Mouse (Mus musculus) kidney, adult 2 months (tissue): Measurements from ENCODE around the gene Laptm5.

Source experiments
- CTCF ChIP-seq: fragments of 200-500 bp; conservative IDR thresholded peaks from 2 replicates; pipeline ENCODE4 v1.5.1; 2011; ENCODE audit warnings: low read depth, mild to moderate bottlenecking, control low read depth, low read length, moderate library complexity, mixed read lengths; ENCODE audit not compliant: insufficient read depth, insufficient read length
- POLR2A ChIP-seq: fragments of 200-500 bp; IDR thresholded peaks from one replicate; pipeline ENCODE4 v1.6.1; 2011; ENCODE audit warnings: low read depth, low read length, control low read depth

- TF ChIP-seq POLR2A = no peak
- no peak for TF ChIP-seq CTCF
These were observed 586 bp downstream of the Laptm5 start for GRCm38 (mm10) chr4:130913511-130913910.
